Mouse (Mus musculus): ENCODE measurements around the gene Lgals3bp. TPM values are rescaled to one million over a fixed set of nuclear protein-coding genes. Genes with fewer than 3 reads are reported as not detected.

The Lgals3bp gene
- polyA plus RNA-seq, 1 experiment from 2014 or later: 113 TPM

DNA sequence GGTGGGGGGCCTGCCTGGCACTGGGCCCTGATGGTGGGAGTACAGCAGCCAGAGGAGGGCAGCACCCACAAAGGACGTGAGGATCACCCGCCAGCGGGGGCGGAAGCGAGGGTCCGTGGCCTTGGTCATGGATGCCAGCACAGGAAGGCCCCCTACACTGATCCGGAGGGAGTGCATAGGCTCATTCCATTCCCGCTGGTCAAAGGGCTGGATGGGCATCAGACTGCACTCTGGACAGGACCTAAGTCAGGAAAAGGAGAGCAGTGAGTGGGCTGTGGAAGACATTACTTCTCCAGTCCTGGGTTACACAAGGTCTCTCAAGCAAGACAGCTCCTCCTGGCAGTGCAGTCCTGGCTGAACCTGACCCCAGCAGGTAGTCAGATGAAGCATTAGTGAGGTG, 9.4 kb upstream of the Lgals3bp start:
- TF ChIP-seq CTCF (IDR thresholded peaks at IDR 0.05): no peak
- in situ Hi-C loops (cut with MboI; ENCODE audit: low pct_unique_long_range_greater_than_20kb): no loop called here
- ChIA-PET POLR2A (interaction anchor here (0.5 kb wide), 1 partner anchor 1654 kb away, joined by 3 read pairs; no protein-coding TSS in a partner anchor), CTCF (interaction anchor here (3.8 kb wide), 1 partner anchor 32 kb away, joined by 14 read pairs; no protein-coding TSS in a partner anchor)
- DNase-seq (ENCODE audit: low read depth, low spot score) (no peak), ATAC-seq (peak; percentile 15)
- no peaks in the 10 kb centered on the region for H3K27me3 ChIP-seq

DNA sequence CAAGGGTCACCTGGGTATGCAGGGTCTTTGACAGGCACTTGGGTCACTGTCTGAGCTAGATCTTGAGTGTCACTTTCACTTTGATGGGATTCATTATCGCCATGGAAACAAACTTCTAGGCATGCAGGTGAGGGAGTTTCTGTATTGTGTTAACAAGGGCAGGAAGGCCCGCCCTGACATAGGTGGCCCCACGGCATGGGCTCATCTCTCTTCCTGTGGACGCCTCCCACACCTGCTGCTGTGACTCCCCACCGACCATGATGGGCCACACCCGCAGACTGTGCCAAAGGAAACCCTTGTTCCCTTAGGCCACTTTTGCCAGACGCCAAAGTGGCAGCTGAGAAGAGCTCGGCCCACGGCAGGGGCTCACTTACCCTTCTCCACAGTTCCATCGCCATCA, 8.6 kb upstream of the Lgals3bp start:
- no peak for DNase-seq (ENCODE audit: low read depth, low spot score)

GRCm38 (mm10) chr11:118410073-118410444, 8.2 kb upstream of the Lgals3bp start:
- in situ Hi-C loops (cut with MboI; ENCODE audit: low pct_unique_long_range_greater_than_20kb): no loop called here
- H3K27me3 ChIP-seq: no peaks in the 10 kb centered on the region
- ATAC-seq (no peak), DNase-seq (ENCODE audit: low read depth, low spot score) (no peak)
- CTCF ChIA-PET: interaction anchor here (1.1 to 3.8 kb wide), 2 partner anchors 8 to 33 kb away, joined by 4 to 14 read pairs; partner anchors contain the start of gene Lgals3bp
- no peak for TF ChIP-seq CTCF (IDR thresholded peaks at IDR 0.05)
- POLR2A ChIA-PET: no interaction called here

More for the DNA sequence above, 8.6 kb upstream of the Lgals3bp start:
- ATAC-seq: no peak
- TF ChIP-seq CTCF (IDR thresholded peaks at IDR 0.05): no peak
- CTCF ChIA-PET: interaction anchor here (1.1 to 3.8 kb wide), 2 partner anchors 9 to 33 kb away, joined by 4 to 14 read pairs; partner anchors contain the start of gene Lgals3bp
- H3K27me3 ChIP-seq: no peaks in the 10 kb centered on the region
- in situ Hi-C loops (cut with MboI; ENCODE audit: low pct_unique_long_range_greater_than_20kb): no loop called here
- POLR2A ChIA-PET: no interaction called here

DNA sequence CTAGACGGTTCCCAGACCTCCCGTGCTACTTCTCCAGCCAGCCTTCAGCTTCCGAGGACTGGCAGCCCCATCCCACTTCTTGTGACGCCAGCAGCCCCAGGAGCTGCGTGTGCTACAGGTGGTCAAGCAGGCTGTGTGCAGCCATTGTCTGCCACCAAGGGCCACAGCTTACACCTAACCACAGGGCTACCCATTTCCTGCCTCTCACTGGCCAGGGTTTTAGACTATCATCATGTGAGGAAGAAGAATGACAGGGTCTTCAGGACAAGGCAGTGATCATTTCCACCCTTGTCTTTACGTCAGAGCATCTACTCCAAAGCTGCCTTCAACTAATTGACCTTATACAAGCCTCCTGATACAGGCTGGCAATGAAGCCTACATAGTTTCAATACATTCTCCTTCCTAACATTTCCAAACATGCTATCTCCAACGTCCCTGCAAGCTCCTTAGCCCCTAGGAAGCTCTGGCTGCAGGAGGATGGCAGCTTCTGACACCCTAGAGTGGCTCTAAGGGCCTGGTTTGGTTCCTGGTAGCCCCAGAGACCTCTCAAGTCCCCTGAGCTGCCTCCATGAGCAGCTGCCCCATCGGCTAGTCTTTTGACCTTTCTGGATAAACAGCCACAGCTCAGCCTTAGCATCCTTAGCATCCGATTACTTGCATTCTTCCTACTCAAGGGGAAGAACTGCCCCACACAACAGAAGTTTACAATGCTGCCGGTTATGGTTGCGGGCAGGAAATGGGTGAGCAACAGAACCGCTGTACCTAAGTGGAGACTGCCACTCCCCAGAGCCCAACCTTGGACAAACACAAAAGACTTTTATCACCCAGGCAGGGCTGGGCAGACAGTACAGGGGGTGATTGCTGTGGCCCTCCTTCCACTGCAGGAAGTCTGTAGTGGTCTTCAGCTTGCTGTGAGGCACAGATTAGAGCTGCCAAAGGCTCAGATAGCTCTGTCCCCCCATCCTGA, 7.5 kb upstream of the Lgals3bp start:
- in situ Hi-C loops (cut with MboI; ENCODE audit: low pct_unique_long_range_greater_than_20kb): no loop called here
- TF ChIP-seq CTCF (IDR thresholded peaks at IDR 0.05): no peak
- ATAC-seq: no peak
- no peaks in the 10 kb centered on the region for H3K27me3 ChIP-seq
- POLR2A ChIA-PET: no interaction called here
- DNase-seq (ENCODE audit: low read depth, low spot score): no peak
- CTCF ChIA-PET: interaction anchor here (0.9 to 3.8 kb wide), 4 partner anchors 8 to 34 kb away, joined by 3 to 14 read pairs (median 8); partner anchors contain the start of gene Lgals3bp

GRCm38 (mm10) chr11:118408051-118408740, 6.3 kb upstream of the Lgals3bp start:
- no peaks in the 10 kb centered on the region for H3K27me3 ChIP-seq
- TF ChIP-seq CTCF (IDR thresholded peaks at IDR 0.05): no peak
- ChIA-PET POLR2A (interaction anchor here (0.6 kb wide), 1 partner anchor 534 kb away, joined by 3 read pairs; no protein-coding TSS in a partner anchor), CTCF (interaction anchor here (1.8 to 2.9 kb wide), 2 partner anchors 10 to 35 kb away, joined by 8 to 11 read pairs; partner anchors contain the start of gene Cant1)
- DNase-seq (ENCODE audit: low read depth, low spot score): no peak
- in situ Hi-C loops (cut with MboI; ENCODE audit: low pct_unique_long_range_greater_than_20kb): no loop called here
- no peak for ATAC-seq

- ATAC-seq (no peak), DNase-seq (ENCODE audit: low read depth, low spot score) (no peak)
- no peaks in the 10 kb centered on the region for H3K27me3 ChIP-seq
- CTCF ChIA-PET: interaction anchor here (0.9 to 2.9 kb wide), 4 partner anchors 9 to 36 kb away, joined by 3 to 11 read pairs (median 6); partner anchors contain the start of gene Cant1
- TF ChIP-seq CTCF (IDR thresholded peaks at IDR 0.05): no peak
- POLR2A ChIA-PET: interaction anchor here (0.6 to 0.8 kb wide), 2 partner anchors 28 to 533 kb away, joined by 3 read pairs; no protein-coding TSS in a partner anchor
- in situ Hi-C loops (cut with MboI; ENCODE audit: low pct_unique_long_range_greater_than_20kb): no loop called here
These were observed 5.5 kb upstream of the Lgals3bp start for GRCm38 (mm10) chr11:118407318-118407910.

DNA sequence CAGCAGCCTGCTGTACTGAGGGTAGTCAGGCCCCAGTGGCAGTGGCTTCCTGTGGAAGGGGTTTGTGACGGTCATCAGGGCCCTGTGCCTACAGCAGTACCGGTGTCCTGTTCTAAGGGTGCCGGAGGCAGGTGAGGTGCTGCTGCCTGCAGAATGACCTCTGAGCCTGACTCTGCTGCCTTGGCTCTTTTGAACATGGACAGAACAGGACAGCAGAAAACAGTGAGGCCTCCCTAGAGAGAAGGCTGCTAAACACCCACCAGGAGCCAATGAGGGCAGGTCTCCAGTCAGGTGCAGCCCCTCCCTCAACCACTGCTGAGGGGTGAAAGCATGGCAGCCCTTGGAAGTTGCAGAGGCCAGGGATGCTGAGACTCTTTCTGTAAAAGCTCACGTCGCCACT, 4.6 kb upstream of the Lgals3bp start:
- CTCF ChIA-PET: interaction anchor here (1.0 to 2.9 kb wide), 2 partner anchors 10 to 37 kb away, joined by 3 to 11 read pairs; no protein-coding TSS in a partner anchor
- in situ Hi-C loops (cut with MboI; ENCODE audit: low pct_unique_long_range_greater_than_20kb): no loop called here
- ATAC-seq (no peak), DNase-seq (ENCODE audit: low read depth, low spot score) (no peak)
- H3K27me3 ChIP-seq: no peaks in the 10 kb centered on the region
- TF ChIP-seq CTCF (IDR thresholded peaks at IDR 0.05): no peak
- POLR2A ChIA-PET: no interaction called here

- in situ Hi-C loops (cut with MboI; ENCODE audit: low pct_unique_long_range_greater_than_20kb): no loop called here
- no peak for TF ChIP-seq CTCF (IDR thresholded peaks at IDR 0.05)
- ChIA-PET POLR2A (interaction anchor here (0.7 kb wide), 1 partner anchor 627 kb away, joined by 6 read pairs; no protein-coding TSS in a partner anchor), CTCF (no interaction called here)
- ATAC-seq (no peak), DNase-seq (ENCODE audit: low read depth, low spot score) (no peak)
- H3K27me3 ChIP-seq: no peaks in the 10 kb centered on the region
These were observed 3.4 kb upstream of the Lgals3bp start for GRCm38 (mm10) chr11:118405311-118405710.

DNA sequence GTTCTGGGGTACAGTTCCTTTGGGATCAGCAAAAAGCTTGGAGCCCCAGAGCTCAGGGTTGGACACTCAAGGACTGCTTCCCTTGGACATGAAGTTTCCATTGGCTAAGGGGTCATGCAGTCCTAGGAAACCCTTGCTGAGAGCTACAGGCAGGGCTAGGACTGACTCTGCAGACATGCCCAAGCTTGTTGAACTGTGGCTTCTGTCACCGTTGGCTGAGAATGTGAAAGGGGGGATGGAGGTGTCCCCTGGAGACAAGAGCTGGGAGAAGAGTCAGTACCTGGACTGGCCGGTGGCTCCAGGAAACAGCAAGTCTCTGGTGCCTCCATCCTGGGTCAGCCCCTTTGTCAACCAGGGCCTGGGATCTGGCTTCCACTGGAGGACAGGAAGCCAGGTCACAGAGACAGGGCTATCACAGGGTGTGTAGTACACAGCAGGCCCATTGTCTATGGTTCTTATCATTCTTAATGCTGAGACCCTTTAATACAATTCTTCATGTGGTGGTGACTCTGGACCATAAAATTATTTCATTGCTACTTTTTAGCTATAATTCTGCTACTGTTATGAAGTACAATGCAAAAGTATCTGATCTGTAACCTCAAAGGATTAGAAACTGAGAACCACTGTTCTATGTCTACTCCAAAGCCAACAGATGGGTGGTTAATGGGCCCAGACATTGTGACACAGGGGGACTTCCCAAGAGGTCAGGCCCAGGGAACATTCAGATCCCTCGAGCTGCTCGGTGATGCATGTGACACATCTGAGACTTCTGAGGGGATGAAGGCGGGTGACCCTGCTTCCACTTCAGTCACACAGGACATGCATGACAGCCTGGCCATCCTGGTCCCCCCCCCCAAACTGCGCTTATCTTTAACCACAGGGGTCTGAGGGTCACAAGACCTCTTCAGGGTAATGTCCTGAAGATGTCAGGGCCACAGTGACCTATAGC, 2.3 kb upstream of the Lgals3bp start:
- CTCF ChIA-PET: no interaction called here
- H3K27me3 ChIP-seq: no peaks in the 10 kb centered on the region
- in situ Hi-C loops (cut with MboI; ENCODE audit: low pct_unique_long_range_greater_than_20kb): no loop called here
- POLR2A ChIA-PET: interaction anchor here (0.7 kb wide), 1 partner anchor 628 kb away, joined by 6 read pairs; no protein-coding TSS in a partner anchor
- TF ChIP-seq CTCF (IDR thresholded peaks at IDR 0.05): no peak
- ATAC-seq (no peak), DNase-seq (ENCODE audit: low read depth, low spot score) (no peak)

All from Patski (cell line).